Mouse (Mus musculus) liver, embryonic 13.5 days (tissue): ENCODE measurements around the gene E2f4. TPM values are rescaled to one million over a fixed set of nuclear protein-coding genes. Genes with fewer than 3 reads are reported as not detected.

Experiments used
- ATAC-seq: fragments of 200-750 bp; cut with Nextera tagmentation; 2 replicates; pipeline ENCODE4 v1.8.0; 2017; ENCODE audit warnings: low read depth, mild to moderate bottlenecking, moderate number of reproducible peaks, moderate library complexity
- DNase-seq: peaks from one replicate; pipeline ENCODE4 v3.0.0; 2022
- H3K27ac ChIP-seq: fragments of 300-500 bp; sonication (generic); 2 replicates; pipeline ENCODE4 v1.5.1; 2015; ENCODE audit warnings: moderate library complexity, mild to moderate bottlenecking, inconsistent platforms
- H3K27me3 ChIP-seq: fragments of 300-500 bp; sonication (generic); 2 replicates; pipeline ENCODE4 v1.6.1; 2015; ENCODE audit warnings: mild to moderate bottlenecking, inconsistent platforms
- H3K36me3 ChIP-seq: fragments of 300-500 bp; sonication (generic); 2 replicates; pipeline ENCODE4 v1.6.1; 2015; ENCODE audit warnings: mild to moderate bottlenecking, inconsistent platforms
- H3K4me1 ChIP-seq: fragments of 300-500 bp; sonication (generic); replicated peaks from 2 replicates; pipeline ENCODE4 v1.6.1; 2015; ENCODE audit warnings: inconsistent platforms
- H3K4me2 ChIP-seq: fragments of 300-500 bp; sonication (generic); 2 replicates; pipeline ENCODE4 v1.6.1; 2015; ENCODE audit warnings: inconsistent platforms, mild to moderate bottlenecking, moderate library complexity
- H3K4me3 ChIP-seq: fragments of 300-500 bp; sonication (generic); replicated peaks from 2 replicates; pipeline ENCODE4 v1.5.1; 2015; ENCODE audit warnings: mild to moderate bottlenecking, inconsistent platforms
- H3K9ac ChIP-seq: fragments of 300-500 bp; sonication (generic); 2 replicates; pipeline ENCODE4 v1.6.1; 2015; ENCODE audit warnings: mild to moderate bottlenecking, inconsistent platforms
- H3K9me3 ChIP-seq: fragments of 300-500 bp; sonication (generic); replicated peaks from 2 replicates; pipeline ENCODE4 v1.6.1; 2016; ENCODE audit warnings: inconsistent platforms
- WGBS: fragments of 180-500 bp; shearing (Covaris S2); methylation state at CpG from one replicate; pipeline ENCODE4 v1.1.7; 2015; ENCODE audit not compliant: insufficient replicate concordance; 5-methylcytosine and 5-hydroxymethylcytosine counted together
- polyA plus RNA-seq: library from polyadenylated mRNA; unstranded; fragments of >200 nt; fragmentation: Nextera tagmentation; extraction: Ambion mirVana; gene quantifications from 2 replicates; pipeline ENCODE4 v1.2.1, GENCODE M21; 2015

E2f4 gene
- polyA plus RNA-seq, result 187 and 232 TPM in 2 replicates

GRCm38 (mm10) chr8:105297511-105298192, at the start of gene E2f4:
E2f4 (plus strand) TSS chr8:105297663.
- Histone ChIP-seq H3K4me3 (peak within 1 kb of the TSS; percentile 99), H3K4me2 (peak within 1 kb of the TSS; percentile 95), H3K4me1 (peaks cover 62% of the 10 kb centered on the region), H3K36me3 (peaks cover 41% of the 10 kb centered on the region), H3K9me3 (no peaks in the 10 kb centered on the region), H3K27ac (peak within 1 kb of the TSS; percentile 97), H3K27me3 (peaks cover 2% of the 10 kb centered on the region; the same call in 1 of the 2 replicates), H3K9ac (peak within 1 kb of the TSS; percentile 99)
- DNase-seq (peak; percentile 86), ATAC-seq (peak; percentile 70)
- WGBS, result under 1% methylated on average over 58 of the region's 58 CpGs

DNA sequence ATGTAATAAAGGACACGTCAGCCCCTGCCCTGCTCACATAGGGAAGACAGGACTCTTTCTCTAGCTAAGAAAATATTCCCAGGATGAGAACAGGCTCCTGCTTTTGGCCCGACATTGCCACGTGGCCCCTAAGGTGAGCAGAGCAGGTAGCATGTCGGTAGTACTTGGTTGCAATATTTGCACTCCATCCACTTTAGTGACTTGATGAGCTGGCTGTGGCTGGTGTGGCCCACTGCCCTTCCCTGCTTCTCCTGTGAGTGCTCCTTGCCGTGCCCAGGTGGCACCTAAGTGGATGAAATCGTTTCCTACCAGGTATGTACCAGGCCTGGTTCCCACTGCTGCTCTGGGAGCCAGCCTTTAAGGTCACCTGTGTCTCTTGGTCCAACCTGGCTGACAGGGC, 45.5 kb upstream of the E2f4 start:
- Histone ChIP-seq H3K9me3 (no peaks in the 10 kb centered on the region), H3K4me2 (no peak overlapping the region), H3K36me3 (peaks cover 67% of the 10 kb centered on the region), H3K9ac (no peak overlapping the region), H3K27ac (no peak overlapping the region), H3K27me3 (peaks cover 15% of the 10 kb centered on the region; the same call in 1 of the 2 replicates), H3K4me3 (no peak overlapping the region), H3K4me1 (peaks cover 37% of the 10 kb centered on the region)
- ATAC-seq, result no peak
- no peak for DNase-seq
- WGBS, result 85% methylated on average over 6 of the region's 6 CpGs

- Histone ChIP-seq H3K9ac (no peak overlapping the region), H3K4me1 (peaks cover 37% of the 10 kb centered on the region), H3K27ac (no peak overlapping the region), H3K9me3 (no peaks in the 10 kb centered on the region), H3K36me3 (peaks cover 58% of the 10 kb centered on the region), H3K4me2 (no peak overlapping the region), H3K27me3 (peaks cover 21% of the 10 kb centered on the region), H3K4me3 (no peak overlapping the region)
- no peak for DNase-seq
- no peak for ATAC-seq
- 53% methylated on average over 10 of the region's 10 CpGs for WGBS
These were observed 44.6 kb upstream of the E2f4 start for GRCm38 (mm10) chr8:105252680-105253537.

DNA sequence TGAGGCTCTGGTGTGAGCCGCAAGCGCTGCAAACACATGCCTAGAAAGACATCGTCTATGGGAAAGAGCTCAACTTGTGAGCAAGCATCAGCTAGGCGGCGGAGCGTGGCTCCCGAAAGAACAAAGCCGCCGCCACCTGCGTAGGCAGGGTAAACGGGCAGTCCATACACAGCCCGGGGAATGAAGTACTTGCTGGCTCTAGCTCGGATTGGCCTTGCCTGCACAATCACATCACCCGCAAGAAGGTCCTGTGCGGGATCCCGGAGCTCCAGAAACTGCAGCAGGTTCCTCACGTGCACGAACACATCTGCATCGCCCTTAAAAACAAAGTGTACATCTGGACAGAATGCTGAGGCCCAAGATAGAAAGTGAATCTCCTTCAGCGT, 43.7 kb upstream of the E2f4 start:
- Histone ChIP-seq H3K9ac (peak overlapping the region; percentile 80; the same call in 1 of the 2 replicates), H3K9me3 (no peaks in the 10 kb centered on the region), H3K4me3 (peak overlapping the region; percentile 74), H3K27me3 (peaks cover 29% of the 10 kb centered on the region), H3K4me2 (peak overlapping the region; percentile 99), H3K36me3 (peaks cover 50% of the 10 kb centered on the region), H3K27ac (no peak overlapping the region), H3K4me1 (peaks cover 41% of the 10 kb centered on the region)
- ATAC-seq, result no peak
- no peak for DNase-seq
- WGBS, result 56% methylated on average over 20 of the region's 20 CpGs

DNA sequence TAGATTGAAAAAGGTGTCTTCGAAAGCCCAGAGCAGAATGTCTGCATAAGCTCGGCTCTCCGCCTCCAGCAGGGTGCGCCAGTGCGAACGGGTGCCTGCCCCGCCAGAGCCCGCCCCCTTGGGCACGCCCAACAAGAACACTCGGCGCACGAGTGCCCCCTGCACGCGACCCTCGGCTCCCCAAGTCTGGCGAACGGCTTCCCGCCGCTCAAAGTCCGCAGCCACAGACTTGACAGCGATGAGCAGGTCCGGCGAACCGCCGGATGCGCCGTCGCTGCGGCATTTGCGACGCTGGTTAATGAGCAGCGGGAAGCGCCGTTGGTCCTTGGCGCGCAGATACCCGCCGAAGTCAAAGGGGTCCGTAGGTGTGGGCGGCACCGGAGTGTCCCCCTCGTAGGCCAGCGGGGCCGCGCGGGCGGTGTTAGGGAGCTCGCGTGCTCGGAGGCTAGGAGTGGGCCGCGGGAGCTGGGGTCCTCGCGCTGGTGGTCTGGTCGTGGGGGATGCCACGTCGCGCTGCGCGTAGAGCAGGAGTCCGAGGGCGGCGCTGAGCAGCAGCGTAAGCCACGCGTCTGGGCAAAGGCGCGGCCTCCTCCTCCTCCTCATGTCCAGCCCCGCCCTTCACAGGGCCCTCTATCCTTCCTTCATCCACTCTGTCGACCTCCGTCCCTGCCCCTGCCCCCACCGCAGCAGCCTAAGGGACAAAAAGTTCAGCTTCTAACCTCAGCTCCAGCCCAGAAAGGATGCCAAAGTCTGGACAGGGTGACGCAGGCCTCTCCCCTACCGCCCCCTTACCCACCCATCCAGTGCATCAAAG, 43.1 kb upstream of the E2f4 start:
- no peaks in the 10 kb centered on the region for H3K9me3 ChIP-seq
- ATAC-seq (peak; percentile 92), DNase-seq (peak; percentile 79)
- H3K4me2 ChIP-seq, result peak overlapping the region; percentile 99
- peaks cover 35% of the 10 kb centered on the region for H3K27me3 ChIP-seq
- under 1% methylated on average over 74 of the region's 74 CpGs for WGBS
- H3K36me3 ChIP-seq, result peaks cover 44% of the 10 kb centered on the region
- H3K27ac ChIP-seq, result peak overlapping the region; percentile 86
- peak overlapping the region; percentile 80 for H3K9ac ChIP-seq
- H3K4me3 ChIP-seq, result peak overlapping the region; percentile 74
- H3K4me1 ChIP-seq, result peaks cover 47% of the 10 kb centered on the region

- DNase-seq (peak; percentile 75), ATAC-seq (peak; percentile 89)
- Histone ChIP-seq H3K36me3 (peaks cover 38% of the 10 kb centered on the region), H3K4me1 (peaks cover 53% of the 10 kb centered on the region), H3K9me3 (no peaks in the 10 kb centered on the region), H3K27ac (peak within 1 kb of the TSS; percentile 86), H3K4me3 (peak within 1 kb of the TSS; percentile 74), H3K4me2 (peak within 1 kb of the TSS; percentile 99), H3K27me3 (peaks cover 41% of the 10 kb centered on the region), H3K9ac (peak within 1 kb of the TSS; percentile 80)
- 2% methylated on average over 14 of the region's 14 CpGs for WGBS
These were observed 42.5 kb upstream of the E2f4 start, which contains the start of gene B3gnt9 for GRCm38 (mm10) chr8:105254966-105255350. B3gnt9 (minus strand) TSS chr8:105255153.

GRCm38 (mm10) chr8:105257318-105258114, 39.9 kb upstream of the E2f4 start:
- H3K4me2 ChIP-seq, result no peak overlapping the region
- H3K36me3 ChIP-seq, result peaks cover 13% of the 10 kb centered on the region
- ATAC-seq, result no peak
- H3K27me3 ChIP-seq, result peaks cover 54% of the 10 kb centered on the region
- no peak overlapping the region for H3K27ac ChIP-seq
- DNase-seq, result no peak
- WGBS, result 66% methylated on average over 7 of the region's 7 CpGs
- H3K9ac ChIP-seq, result no peak overlapping the region
- H3K4me1 ChIP-seq, result peaks cover 61% of the 10 kb centered on the region
- H3K9me3 ChIP-seq, result no peaks in the 10 kb centered on the region
- H3K4me3 ChIP-seq, result no peak overlapping the region

DNA sequence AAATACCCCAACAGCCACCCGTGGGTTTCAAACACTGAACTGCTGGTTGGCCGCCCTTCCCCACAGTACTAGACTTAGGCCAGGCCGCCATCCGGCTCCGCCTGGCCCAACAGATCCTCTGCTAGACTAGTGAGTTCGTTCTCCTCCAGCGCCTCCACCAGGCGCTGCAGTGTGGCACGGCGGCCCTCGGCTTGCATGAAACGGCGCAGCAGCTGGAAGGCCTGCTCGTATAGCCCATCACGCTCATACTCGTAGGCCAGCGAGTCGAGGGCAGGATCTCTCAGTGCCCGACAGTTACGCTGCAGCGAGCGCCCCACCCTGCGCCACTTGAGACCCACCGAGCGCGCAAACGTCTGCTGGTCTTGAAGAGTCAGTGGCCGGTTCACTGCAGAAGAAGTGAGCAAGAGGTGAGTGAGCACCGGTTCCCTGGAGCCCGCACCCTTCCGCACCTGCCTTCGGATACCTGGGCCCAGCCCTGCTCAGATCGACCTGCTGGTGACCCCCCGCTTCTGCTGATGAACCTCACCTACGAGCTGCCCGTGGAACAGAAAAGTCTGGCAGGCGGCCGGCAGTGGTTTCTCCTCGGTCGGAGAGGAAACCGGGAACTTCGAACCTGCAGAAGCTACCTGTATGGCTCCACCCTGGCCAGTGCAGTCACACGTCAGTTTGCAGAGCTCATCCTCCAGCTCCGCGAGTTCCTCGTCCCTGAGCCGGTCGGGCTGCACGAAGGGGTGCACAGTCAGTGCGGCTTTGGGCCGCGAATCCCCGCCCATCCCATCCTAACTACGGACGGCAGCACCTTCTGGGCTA, 38.3 kb upstream of the E2f4 start:
- no peaks in the 10 kb centered on the region for H3K9me3 ChIP-seq
- H3K4me2 ChIP-seq, result peak overlapping the region; percentile 74
- no peak for ATAC-seq
- no peak for DNase-seq
- no peak overlapping the region for H3K27ac ChIP-seq
- no peaks in the 10 kb centered on the region for H3K36me3 ChIP-seq
- peak overlapping the region; percentile 44; the same call in 1 of the 2 replicates for H3K9ac ChIP-seq
- 17% methylated on average over 55 of the region's 55 CpGs for WGBS
- peaks cover 57% of the 10 kb centered on the region for H3K4me1 ChIP-seq
- H3K4me3 ChIP-seq, result peak overlapping the region; percentile 52
- peaks cover 59% of the 10 kb centered on the region for H3K27me3 ChIP-seq

DNA sequence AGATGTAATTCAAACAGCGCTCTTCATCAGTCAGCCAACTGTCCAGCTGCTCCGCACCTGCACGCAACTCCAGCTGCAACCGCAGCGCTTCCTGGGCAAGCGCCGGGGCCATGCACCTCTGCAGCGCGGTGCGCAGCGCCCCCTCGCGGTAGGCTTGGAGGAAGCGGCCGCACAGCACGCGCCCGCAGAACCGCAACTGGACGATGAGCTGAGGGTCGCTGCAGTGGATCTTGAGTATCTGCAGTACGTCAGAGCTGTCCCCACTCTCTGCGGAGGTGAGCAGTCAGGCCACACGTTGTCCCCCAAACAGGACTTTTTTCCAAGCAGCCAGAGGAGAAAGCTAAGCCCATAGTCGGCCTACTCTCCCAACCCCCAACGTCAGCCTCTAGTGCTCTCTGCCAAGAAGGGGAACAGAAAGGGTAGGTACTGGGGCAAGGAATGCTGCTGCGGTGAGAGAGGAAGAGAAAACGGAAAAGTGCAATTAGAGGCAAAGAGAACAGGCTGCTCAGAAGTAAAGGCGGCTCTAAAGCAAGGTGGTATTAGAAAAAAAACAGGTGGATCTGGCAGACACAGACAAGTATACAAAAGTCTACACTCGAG, 37.6 kb upstream of the E2f4 start:
- ATAC-seq, result no peak
- DNase-seq, result peak; percentile 57

More for the DNA sequence above, 37.6 kb upstream of the E2f4 start:
- Histone ChIP-seq H3K36me3 (no peaks in the 10 kb centered on the region), H3K4me1 (peaks cover 54% of the 10 kb centered on the region), H3K4me3 (peak overlapping the region; percentile 52), H3K9me3 (no peaks in the 10 kb centered on the region), H3K27ac (no peak overlapping the region), H3K27me3 (peaks cover 61% of the 10 kb centered on the region), H3K4me2 (peak overlapping the region; percentile 74), H3K9ac (peak overlapping the region; percentile 44; the same call in 1 of the 2 replicates)
- 3% methylated on average over 30 of the region's 30 CpGs for WGBS
